Mouse (Mus musculus) hindbrain, embryonic 11.5 days (tissue): ENCODE measurements around the gene Btbd2. TPM values are rescaled to one million over a fixed set of nuclear protein-coding genes. Genes with fewer than 3 reads are reported as not detected.

ENCODE experiments used
- ATAC-seq: fragments of 200-750 bp; cut with Nextera tagmentation; 2 replicates; pipeline ENCODE4 v1.8.0; 2017; ENCODE audit warnings: mild to moderate bottlenecking, moderate TSS enrichment, moderate library complexity; ENCODE audit not compliant: low FRiP score
- DNase-seq: peaks from one replicate; pipeline ENCODE4 v3.0.0-alpha.2; 2015; ENCODE audit warnings: low spot score
- H3K27ac ChIP-seq: fragments of 300-500 bp; sonication (generic); 2 replicates; pipeline ENCODE4 v1.5.1; 2014; ENCODE audit warnings: mild to moderate bottlenecking, low read depth, low read length
- H3K27me3 ChIP-seq: fragments of 300-500 bp; sonication (generic); 2 replicates; pipeline ENCODE4 v1.6.1; 2014; ENCODE audit warnings: mild to moderate bottlenecking, low read length, moderate library complexity, mixed read lengths; ENCODE audit not compliant: control insufficient read depth, insufficient read depth
- H3K36me3 ChIP-seq: fragments of 300-500 bp; sonication (generic); 2 replicates; pipeline ENCODE4 v1.6.1; 2014; ENCODE audit warnings: mild to moderate bottlenecking, low read length, moderate library complexity, mixed read lengths; ENCODE audit not compliant: control insufficient read depth, insufficient read depth
- H3K4me1 ChIP-seq: fragments of 300-500 bp; sonication (generic); replicated peaks from 2 replicates; pipeline ENCODE4 v1.6.1; 2014; ENCODE audit warnings: low read length, mixed read lengths; ENCODE audit not compliant: control insufficient read depth, insufficient read depth
- H3K4me2 ChIP-seq: fragments of 300-500 bp; sonication (generic); replicated peaks from 2 replicates; pipeline ENCODE4 v1.6.1; 2014; ENCODE audit warnings: mild to moderate bottlenecking, low read depth, low read length
- H3K4me3 ChIP-seq: fragments of 300-500 bp; sonication (generic); 2 replicates; pipeline ENCODE4 v1.5.1; 2014; ENCODE audit warnings: low read depth, low read length
- H3K9ac ChIP-seq: fragments of 300-500 bp; sonication (generic); 2 replicates; pipeline ENCODE4 v1.6.1; 2014; ENCODE audit warnings: low read depth, low read length
- H3K9me3 ChIP-seq: fragments of 300-500 bp; sonication (generic); 2 replicates; pipeline ENCODE4 v1.6.1; 2016; ENCODE audit warnings: low read length; ENCODE audit not compliant: control insufficient read depth
- WGBS: fragments of 180-500 bp; shearing (Covaris S2); extraction: QIAGEN DNeasy Blood & Tissue Kit; methylation state at CpG from one replicate; pipeline ENCODE4 v1.1.7; 2014; 5-methylcytosine and 5-hydroxymethylcytosine counted together
- polyA plus RNA-seq: library from polyadenylated mRNA; unstranded; fragments of >200 nt; fragmentation: Nextera tagmentation; extraction: Ambion mirVana; gene quantifications from 2 replicates; pipeline ENCODE4 v1.2.1, GENCODE M21; 2014

Btbd2 gene
- polyA plus RNA-seq, 1 experiment from 2014 or later, result 36.2 TPM

DNA sequence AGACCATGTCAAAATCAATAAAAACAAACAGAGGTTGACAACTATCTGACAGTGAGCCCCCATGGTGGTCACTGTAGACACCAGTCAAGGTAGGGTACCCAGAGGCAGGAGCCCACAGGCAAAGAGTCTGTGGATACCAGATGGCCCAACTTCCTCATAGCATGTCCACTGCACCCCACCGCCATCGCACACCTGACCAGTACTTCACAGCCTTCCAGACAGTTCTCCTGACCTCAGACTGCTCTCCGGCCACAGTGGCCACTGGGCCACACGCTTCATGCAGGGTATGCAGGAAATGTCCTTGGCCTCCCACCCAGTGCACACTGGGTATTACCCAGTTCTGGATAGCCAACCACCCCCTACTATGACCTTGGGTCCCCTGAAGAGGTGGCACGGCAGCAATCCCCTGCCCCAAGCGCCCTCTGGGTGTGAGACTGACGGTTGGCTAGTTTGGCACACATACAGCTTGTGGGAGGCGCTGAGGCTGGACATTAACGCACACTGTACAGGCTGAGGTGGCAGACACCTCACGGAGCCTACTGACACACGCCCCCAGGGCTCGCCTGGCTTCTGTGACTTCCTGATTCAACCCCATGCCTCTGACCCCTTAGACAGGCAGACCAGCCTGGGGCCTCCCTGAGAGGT lies 36.7 kb upstream of the Btbd2 start:
- Histone ChIP-seq H3K27ac (no peak overlapping the region), H3K27me3 (no peaks in the 10 kb centered on the region), H3K9me3 (no peaks in the 10 kb centered on the region), H3K36me3 (peaks cover 9% of the 10 kb centered on the region), H3K4me2 (no peak overlapping the region), H3K9ac (no peak overlapping the region), H3K4me1 (no peaks in the 10 kb centered on the region), H3K4me3 (no peak overlapping the region)
- DNase-seq (no peak), ATAC-seq (no peak)
- WGBS, result 91% methylated on average over 12 of the region's 12 CpGs

DNA sequence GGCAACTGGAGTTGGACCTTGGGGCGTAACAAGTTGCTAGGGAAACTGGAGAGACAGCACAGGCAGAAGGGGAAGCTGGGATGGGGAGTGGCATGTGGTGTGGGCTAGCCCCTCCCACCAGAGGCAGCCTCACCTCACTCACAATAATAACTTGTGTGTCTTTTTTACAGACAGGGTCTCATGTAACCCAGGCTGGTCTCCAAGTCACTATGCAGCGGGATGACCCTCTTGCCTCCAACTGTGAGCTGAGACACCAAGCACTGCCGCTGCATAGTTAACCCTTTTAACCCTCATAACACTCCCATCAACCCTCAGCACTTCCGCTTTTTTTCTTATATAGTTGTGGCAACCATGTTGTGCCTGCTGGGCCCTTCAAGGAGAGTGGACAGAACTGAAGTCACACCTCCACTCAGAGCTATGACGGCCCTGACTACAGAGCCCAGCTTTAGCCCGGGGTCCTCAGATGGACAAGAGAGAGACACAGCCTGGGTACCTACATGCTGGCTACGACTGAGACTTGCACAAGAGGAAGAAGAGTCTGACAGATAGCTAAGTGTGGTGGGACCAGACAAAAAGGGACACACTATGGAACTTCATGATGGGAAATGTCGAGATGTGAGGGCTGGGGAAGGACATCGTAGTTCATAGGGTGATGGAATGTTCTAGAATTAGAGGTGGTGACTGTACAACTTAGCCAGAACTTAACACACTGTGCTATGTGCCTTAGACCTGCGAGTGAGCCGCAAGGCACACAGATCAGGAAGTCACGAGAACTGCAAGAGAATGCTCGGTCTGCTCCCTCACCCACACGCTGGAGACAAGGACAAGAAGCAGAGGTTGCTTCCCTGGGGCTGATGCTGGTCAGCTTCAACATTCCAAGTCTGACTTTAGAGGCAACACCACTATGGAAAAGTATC lies 35.6 kb upstream of the Btbd2 start:
- ATAC-seq (no peak), DNase-seq (no peak)
- H3K36me3 ChIP-seq, result peaks cover 7% of the 10 kb centered on the region
- WGBS, result 84% methylated on average over 14 of the region's 14 CpGs
- H3K9me3 ChIP-seq, result no peaks in the 10 kb centered on the region
- no peaks in the 10 kb centered on the region for H3K4me1 ChIP-seq
- H3K4me2 ChIP-seq, result no peak overlapping the region
- H3K4me3 ChIP-seq, result no peak overlapping the region
- no peak overlapping the region for H3K9ac ChIP-seq
- no peaks in the 10 kb centered on the region for H3K27me3 ChIP-seq
- H3K27ac ChIP-seq, result no peak overlapping the region

DNA sequence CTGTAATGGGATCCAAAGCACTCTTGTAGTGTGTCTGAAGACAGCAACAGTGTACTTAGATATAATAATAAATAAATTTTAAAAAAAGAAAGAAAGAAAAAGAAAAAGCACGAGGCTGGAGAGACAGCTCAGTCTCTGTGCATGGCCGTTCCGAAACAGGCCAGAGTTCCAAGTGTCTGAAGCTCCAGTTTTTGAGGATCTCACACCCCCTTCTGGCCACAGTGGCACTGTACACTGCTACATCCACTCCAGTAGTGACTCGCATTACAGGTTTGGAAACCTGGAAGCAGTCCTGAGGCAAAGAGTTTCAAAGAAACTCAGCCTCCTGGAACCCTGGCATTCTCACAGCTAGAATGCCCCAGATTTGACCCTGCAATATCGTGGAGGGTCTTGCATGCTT lies 31.0 kb upstream of the Btbd2 start:
- H3K36me3 ChIP-seq, result peaks cover 8% of the 10 kb centered on the region
- H3K4me3 ChIP-seq, result no peak overlapping the region
- 58% methylated on average over 5 of the region's 5 CpGs for WGBS
- DNase-seq (peak; percentile 67), ATAC-seq (no peak)
- H3K4me2 ChIP-seq, result no peak overlapping the region
- H3K4me1 ChIP-seq, result no peaks in the 10 kb centered on the region
- H3K27me3 ChIP-seq, result no peaks in the 10 kb centered on the region
- no peak overlapping the region for H3K9ac ChIP-seq
- H3K27ac ChIP-seq, result no peak overlapping the region
- H3K9me3 ChIP-seq, result no peaks in the 10 kb centered on the region

DNA sequence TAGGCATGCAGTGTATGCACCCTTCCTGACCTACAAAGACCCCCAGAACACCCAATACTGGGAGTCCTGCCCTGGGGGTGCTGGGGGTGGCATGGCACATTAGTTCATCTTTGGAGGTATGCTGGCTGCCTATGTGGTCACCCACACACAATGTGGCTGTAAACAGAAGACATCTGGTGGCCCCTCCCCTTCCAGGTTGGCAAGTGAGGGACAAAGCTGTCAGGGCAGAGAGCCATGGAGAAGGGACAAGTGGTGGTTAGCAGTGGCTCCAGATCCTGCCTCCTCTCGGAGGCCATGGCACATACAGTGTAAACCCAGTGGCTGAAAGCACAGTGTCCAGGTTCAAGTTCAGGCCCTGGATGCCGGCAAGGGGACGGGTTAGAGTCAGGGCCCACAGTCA lies 29.7 kb upstream of the Btbd2 start:
- H3K27ac ChIP-seq, result no peak overlapping the region
- H3K36me3 ChIP-seq, result peaks cover 8% of the 10 kb centered on the region
- no peaks in the 10 kb centered on the region for H3K27me3 ChIP-seq
- ATAC-seq (no peak), DNase-seq (no peak)
- H3K4me3 ChIP-seq, result no peak overlapping the region
- H3K9me3 ChIP-seq, result no peaks in the 10 kb centered on the region
- no peak overlapping the region for H3K9ac ChIP-seq
- WGBS, result 94% methylated on average over 3 of the region's 3 CpGs
- H3K4me1 ChIP-seq, result no peaks in the 10 kb centered on the region
- no peak overlapping the region for H3K4me2 ChIP-seq

DNA sequence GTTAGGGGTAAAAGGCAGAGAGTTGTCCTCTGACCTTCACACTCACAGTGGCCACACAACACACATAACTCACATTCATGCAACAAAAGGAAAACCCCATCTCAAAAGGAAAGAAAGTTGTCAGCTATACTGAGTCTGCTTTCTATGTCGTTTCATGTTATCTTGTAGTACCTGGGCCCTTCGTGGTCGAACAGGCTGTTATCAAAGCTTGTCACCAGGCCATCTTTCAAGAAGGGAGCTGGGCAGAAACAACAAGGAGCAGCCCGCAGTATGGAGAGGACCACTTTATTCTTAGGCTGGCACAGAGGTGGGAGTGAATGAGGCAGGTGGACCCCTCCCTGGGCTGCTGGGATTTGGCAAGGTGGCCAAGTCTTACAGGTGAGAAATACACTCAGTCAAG lies 28.1 kb upstream of the Btbd2 start:
- 92% methylated on average over 4 of the region's 4 CpGs for WGBS
- Histone ChIP-seq H3K4me2 (no peak overlapping the region), H3K36me3 (peaks cover 8% of the 10 kb centered on the region), H3K4me3 (no peak overlapping the region), H3K27me3 (no peaks in the 10 kb centered on the region), H3K27ac (no peak overlapping the region), H3K4me1 (no peaks in the 10 kb centered on the region), H3K9me3 (no peaks in the 10 kb centered on the region), H3K9ac (no peak overlapping the region)
- no peak for DNase-seq
- ATAC-seq, result no peak

DNA sequence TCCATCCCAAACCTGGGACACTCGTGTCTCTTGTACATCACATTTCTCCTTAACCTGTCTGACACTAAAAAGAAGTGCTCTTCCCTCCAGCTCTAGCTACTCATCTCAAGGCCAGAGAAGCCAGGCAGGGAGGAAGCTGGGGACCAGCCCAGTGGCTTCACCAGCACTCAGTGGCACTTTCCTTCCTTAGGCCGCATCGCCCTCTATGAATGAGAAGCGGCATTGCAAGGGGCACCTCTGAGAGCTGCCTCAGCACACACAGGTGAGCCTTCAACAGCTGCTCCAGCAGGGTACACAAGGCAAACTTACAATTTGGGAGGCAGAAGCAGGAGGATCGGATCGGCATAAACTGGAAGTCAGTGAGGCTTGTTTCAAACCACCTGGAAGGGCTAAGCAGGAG lies 27.3 kb upstream of the Btbd2 start:
- Histone ChIP-seq H3K4me2 (no peak overlapping the region), H3K4me1 (no peaks in the 10 kb centered on the region), H3K4me3 (no peak overlapping the region), H3K27me3 (no peaks in the 10 kb centered on the region), H3K27ac (no peak overlapping the region), H3K9ac (no peak overlapping the region), H3K9me3 (no peaks in the 10 kb centered on the region), H3K36me3 (peaks cover 5% of the 10 kb centered on the region)
- WGBS, result 61% methylated on average over 6 of the region's 6 CpGs
- DNase-seq (peak; percentile 56), ATAC-seq (no peak)

DNA sequence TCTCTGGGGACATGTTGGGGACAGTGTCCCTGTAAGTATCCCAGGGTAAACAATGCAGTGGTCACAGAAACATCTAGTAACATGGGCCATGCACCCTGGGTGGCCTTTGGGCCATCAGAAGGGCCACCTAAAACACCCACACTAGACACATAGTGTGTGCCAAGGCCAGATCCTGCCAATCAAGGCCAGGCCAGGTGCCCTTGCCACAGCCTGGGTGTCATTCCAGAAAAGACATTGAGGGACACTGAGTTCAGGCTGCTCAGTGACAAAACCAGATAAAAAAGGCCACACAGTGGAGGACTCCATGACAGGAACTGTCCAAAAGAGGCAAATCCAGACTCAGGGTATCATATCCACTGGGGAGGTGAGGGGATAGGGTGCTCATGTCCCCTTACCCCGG lies 26.8 kb upstream of the Btbd2 start:
- Histone ChIP-seq H3K36me3 (peaks cover 5% of the 10 kb centered on the region), H3K4me2 (no peak overlapping the region), H3K4me3 (no peak overlapping the region), H3K9me3 (no peaks in the 10 kb centered on the region), H3K9ac (no peak overlapping the region), H3K27ac (no peak overlapping the region), H3K4me1 (no peaks in the 10 kb centered on the region), H3K27me3 (no peaks in the 10 kb centered on the region)
- 100% methylated on average over 1 of the region's 1 CpGs for WGBS
- DNase-seq (no peak), ATAC-seq (no peak)

DNA sequence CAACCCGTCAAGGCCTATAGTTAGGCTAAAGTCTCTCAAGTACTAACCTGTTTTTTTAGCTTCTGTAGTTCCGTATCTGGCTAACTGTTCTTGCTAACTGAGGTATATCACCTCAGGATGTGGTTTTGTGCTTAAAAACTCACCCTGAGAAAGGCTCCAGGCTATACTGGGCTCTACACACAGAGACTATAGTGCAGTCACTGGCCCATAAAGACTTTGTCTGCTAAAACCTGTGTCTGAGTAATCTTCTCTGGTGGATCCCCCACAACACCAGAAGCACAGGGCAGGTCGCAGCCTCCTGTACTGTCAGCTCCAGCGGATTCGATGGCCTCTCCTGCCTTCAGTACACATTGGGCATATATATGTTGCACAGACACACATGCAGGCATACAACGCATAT lies 25.1 kb upstream of the Btbd2 start:
- Histone ChIP-seq H3K36me3 (peaks cover 5% of the 10 kb centered on the region), H3K4me2 (no peak overlapping the region), H3K9me3 (no peaks in the 10 kb centered on the region), H3K27ac (no peak overlapping the region), H3K4me3 (no peak overlapping the region), H3K27me3 (no peaks in the 10 kb centered on the region), H3K9ac (no peak overlapping the region), H3K4me1 (peaks cover 6% of the 10 kb centered on the region; the same call in 1 of the 2 replicates)
- ATAC-seq, result no peak
- WGBS, result 94% methylated on average over 6 of the region's 6 CpGs
- DNase-seq, result no peak

DNA sequence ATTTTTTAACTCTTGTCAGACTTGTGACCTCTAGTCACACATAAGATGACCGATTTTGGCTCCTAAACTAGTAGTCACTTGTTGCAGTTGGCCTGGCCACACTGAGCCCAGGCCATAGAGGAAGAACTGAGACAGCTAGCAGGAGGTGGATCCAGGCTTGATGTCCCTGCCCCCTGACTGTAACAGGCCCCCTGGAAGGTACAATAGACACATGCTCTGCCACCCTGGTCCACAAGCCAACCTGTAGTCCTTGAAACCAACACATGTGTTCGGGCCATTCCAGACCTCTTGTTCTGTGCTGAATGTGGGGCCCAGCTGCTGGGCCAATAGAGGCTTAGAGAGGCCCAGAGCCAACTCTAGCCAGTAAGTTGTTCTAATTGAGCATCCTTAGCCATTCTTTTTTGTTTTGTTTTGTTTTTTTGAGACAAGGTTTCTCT lies 23.4 kb upstream of the Btbd2 start:
- 88% methylated on average over 2 of the region's 2 CpGs for WGBS
- Histone ChIP-seq H3K4me2 (no peak overlapping the region), H3K27ac (no peak overlapping the region), H3K4me1 (peaks cover 6% of the 10 kb centered on the region; the same call in 1 of the 2 replicates), H3K4me3 (no peak overlapping the region), H3K9ac (no peak overlapping the region), H3K27me3 (no peaks in the 10 kb centered on the region), H3K36me3 (no peaks in the 10 kb centered on the region), H3K9me3 (no peaks in the 10 kb centered on the region)
- no peak for DNase-seq
- ATAC-seq, result no peak
